Mouse (Mus musculus) neural tube, embryonic 11.5 days (tissue): ENCODE results near the gene Mpp6. TPM values are rescaled to one million over a fixed set of nuclear protein-coding genes. Genes with fewer than 3 reads are reported as not detected.

Experiments used
- ATAC-seq: fragments of 200-750 bp; cut with Nextera tagmentation; 2 replicates; pipeline ENCODE4 v1.8.0; 2017; ENCODE audit warnings: moderate number of reproducible peaks, mild to moderate bottlenecking, moderate TSS enrichment, moderate library complexity; ENCODE audit not compliant: insufficient read depth, low FRiP score, low TSS enrichment
- DNase-seq: peaks from one replicate; pipeline ENCODE4 v3.0.0-alpha.2; 2015; ENCODE audit warnings: low spot score
- H3K27ac ChIP-seq: fragments of 300-500 bp; sonication (generic); 2 replicates; pipeline ENCODE4 v1.5.1; 2014; ENCODE audit warnings: low read depth, mild to moderate bottlenecking, low read length
- H3K27me3 ChIP-seq: fragments of 300-500 bp; sonication (generic); 2 replicates; pipeline ENCODE4 v1.6.1; 2014; ENCODE audit warnings: mild to moderate bottlenecking, low read length, mixed read lengths; ENCODE audit not compliant: control insufficient read depth, insufficient read depth
- H3K36me3 ChIP-seq: fragments of 300-500 bp; sonication (generic); 2 replicates; pipeline ENCODE4 v1.6.1; 2014; ENCODE audit warnings: mild to moderate bottlenecking, low read length, moderate library complexity, mixed read lengths; ENCODE audit not compliant: control insufficient read depth, insufficient read depth
- H3K4me1 ChIP-seq: fragments of 300-500 bp; sonication (generic); 2 replicates; pipeline ENCODE4 v1.6.1; 2014; ENCODE audit warnings: low read length, mixed read lengths; ENCODE audit not compliant: control insufficient read depth, insufficient read depth
- H3K4me2 ChIP-seq: fragments of 300-500 bp; sonication (generic); 2 replicates; pipeline ENCODE4 v1.6.1; 2014; ENCODE audit warnings: low read depth, mild to moderate bottlenecking, moderate library complexity
- H3K4me3 ChIP-seq: fragments of 300-500 bp; sonication (generic); 2 replicates; pipeline ENCODE4 v1.5.1; 2014; ENCODE audit warnings: low read depth, low read length
- H3K9ac ChIP-seq: fragments of 300-500 bp; sonication (generic); 2 replicates; pipeline ENCODE4 v1.6.1; 2014; ENCODE audit warnings: mild to moderate bottlenecking, low read length
- H3K9me3 ChIP-seq: fragments of 300-500 bp; sonication (generic); 2 replicates; pipeline ENCODE4 v1.6.1; 2016; ENCODE audit warnings: low read length; ENCODE audit not compliant: control insufficient read depth
- WGBS: fragments of 180-500 bp; shearing (Covaris S2); extraction: QIAGEN DNeasy Blood & Tissue Kit; methylation state at CpG from one replicate; pipeline ENCODE4 v1.1.7; 2014; 5-methylcytosine and 5-hydroxymethylcytosine counted together
- polyA plus RNA-seq: library from polyadenylated mRNA; unstranded; fragments of >200 nt; fragmentation: Nextera tagmentation; extraction: Ambion mirVana; gene quantifications from 2 replicates; pipeline ENCODE4 v1.2.1, GENCODE M21; 2014

The Mpp6 gene
- polyA plus RNA-seq, 1 experiment from 2014 or later: 73.6 TPM

GRCm38 (mm10) chr6:50091462-50092154 is 18.4 kb upstream of the Mpp6 start:
- no peak overlapping the region for H3K9ac ChIP-seq
- H3K4me1 ChIP-seq: no peaks in the 10 kb centered on the region
- no peaks in the 10 kb centered on the region for H3K36me3 ChIP-seq
- H3K27me3 ChIP-seq: no peaks in the 10 kb centered on the region
- no peak for ATAC-seq
- H3K9me3 ChIP-seq: no peaks in the 10 kb centered on the region
- H3K4me2 ChIP-seq: no peak overlapping the region
- H3K4me3 ChIP-seq: no peak overlapping the region
- H3K27ac ChIP-seq: no peak overlapping the region
- no peak for DNase-seq
- 77% methylated on average over 7 of the region's 7 CpGs for WGBS

GRCm38 (mm10) chr6:50109201-50109756 is 762 bp upstream of the Mpp6 start:
- Histone ChIP-seq H3K36me3 (no peaks in the 10 kb centered on the region), H3K4me2 (peak overlapping the region; percentile 86), H3K27ac (peak overlapping the region; percentile 73), H3K4me1 (peaks cover 10% of the 10 kb centered on the region), H3K9ac (peak overlapping the region; percentile 93), H3K27me3 (no peaks in the 10 kb centered on the region), H3K9me3 (no peaks in the 10 kb centered on the region), H3K4me3 (peak overlapping the region; percentile 89)
- 0 out of 2 replicates have a peak, but pooled peaks have one; percentile 3 for ATAC-seq
- 3% methylated on average over 15 of the region's 15 CpGs for WGBS
- DNase-seq: peak; percentile 46

- under 1% methylated on average over 21 of the region's 72 CpGs for WGBS
- DNase-seq: peak; percentile 68
- Histone ChIP-seq H3K27ac (peak overlapping the region; percentile 73), H3K36me3 (no peaks in the 10 kb centered on the region), H3K4me3 (peak overlapping the region; percentile 89), H3K27me3 (no peaks in the 10 kb centered on the region), H3K4me2 (peak overlapping the region; percentile 86), H3K9me3 (no peaks in the 10 kb centered on the region), H3K9ac (peak overlapping the region; percentile 93), H3K4me1 (peaks cover 10% of the 10 kb centered on the region)
- peak; percentile 64 for ATAC-seq
Measured at GRCm38 (mm10) chr6:50110379-50110941, 419 bp downstream of the Mpp6 start.

- no peaks in the 10 kb centered on the region for H3K9me3 ChIP-seq
- H3K36me3 ChIP-seq: no peaks in the 10 kb centered on the region
- H3K27ac ChIP-seq: no peak overlapping the region
- no peaks in the 10 kb centered on the region for H3K27me3 ChIP-seq
- peak overlapping the region; percentile 93 for H3K9ac ChIP-seq
- no peak for ATAC-seq
- H3K4me2 ChIP-seq: peak overlapping the region; percentile 86
- peak overlapping the region; percentile 89 for H3K4me3 ChIP-seq
- peak; percentile 13 for DNase-seq
- WGBS: 6% methylated on average over 6 of the region's 6 CpGs
- H3K4me1 ChIP-seq: peaks cover 10% of the 10 kb centered on the region
Measured at GRCm38 (mm10) chr6:50111111-50111655, 1.1 kb downstream of the Mpp6 start.

- DNase-seq: peak; percentile 92
- Histone ChIP-seq H3K4me2 (no peak overlapping the region), H3K36me3 (no peaks in the 10 kb centered on the region), H3K27me3 (no peaks in the 10 kb centered on the region), H3K4me3 (0 out of 2 replicates have a peak overlapping the region, but pooled peaks have one; percentile 6), H3K9ac (no peak overlapping the region), H3K9me3 (no peaks in the 10 kb centered on the region), H3K27ac (no peak overlapping the region), H3K4me1 (peaks cover 10% of the 10 kb centered on the region)
- peak; percentile 60 for ATAC-seq
- under 1% methylated on average over 8 of the region's 8 CpGs for whole genome bisulfite sequencing
Measured at GRCm38 (mm10) chr6:50112775-50113174, 2.7 kb downstream of the Mpp6 start.

- H3K36me3 ChIP-seq: no peaks in the 10 kb centered on the region
- no peak for DNase-seq
- no peaks in the 10 kb centered on the region for H3K27me3 ChIP-seq
- 89% methylated on average over 6 of the region's 6 CpGs for WGBS
- no peak overlapping the region for H3K4me3 ChIP-seq
- no peaks in the 10 kb centered on the region for H3K9me3 ChIP-seq
- no peak overlapping the region for H3K9ac ChIP-seq
- peaks cover 8% of the 10 kb centered on the region for H3K4me1 ChIP-seq
- ATAC-seq: no peak
- H3K4me2 ChIP-seq: no peak overlapping the region
- no peak overlapping the region for H3K27ac ChIP-seq
Measured at GRCm38 (mm10) chr6:50114280-50114679, 4.2 kb downstream of the Mpp6 start.

- Histone ChIP-seq H3K4me2 (no peak overlapping the region), H3K9me3 (no peaks in the 10 kb centered on the region), H3K27ac (no peak overlapping the region), H3K4me1 (no peaks in the 10 kb centered on the region), H3K27me3 (no peaks in the 10 kb centered on the region), H3K36me3 (no peaks in the 10 kb centered on the region), H3K9ac (no peak overlapping the region), H3K4me3 (no peak overlapping the region)
- ATAC-seq (no peak), DNase-seq (no peak)
- WGBS: 96% methylated on average over 1 of the region's 1 CpGs
Measured at GRCm38 (mm10) chr6:50120931-50121330, 10.9 kb downstream of the Mpp6 start.

- Histone ChIP-seq H3K36me3 (no peaks in the 10 kb centered on the region), H3K4me3 (no peak overlapping the region), H3K4me1 (no peaks in the 10 kb centered on the region), H3K9ac (no peak overlapping the region), H3K27me3 (no peaks in the 10 kb centered on the region), H3K27ac (no peak overlapping the region), H3K4me2 (no peak overlapping the region), H3K9me3 (no peaks in the 10 kb centered on the region)
- no peak for ATAC-seq
- WGBS: 96% methylated on average over 4 of the region's 4 CpGs
- no peak for DNase-seq
Measured at GRCm38 (mm10) chr6:50122835-50123234, 12.8 kb downstream of the Mpp6 start.
